27 mouse cellular contexts compared by ENCODE assay signal in the genomic region with DNA sequence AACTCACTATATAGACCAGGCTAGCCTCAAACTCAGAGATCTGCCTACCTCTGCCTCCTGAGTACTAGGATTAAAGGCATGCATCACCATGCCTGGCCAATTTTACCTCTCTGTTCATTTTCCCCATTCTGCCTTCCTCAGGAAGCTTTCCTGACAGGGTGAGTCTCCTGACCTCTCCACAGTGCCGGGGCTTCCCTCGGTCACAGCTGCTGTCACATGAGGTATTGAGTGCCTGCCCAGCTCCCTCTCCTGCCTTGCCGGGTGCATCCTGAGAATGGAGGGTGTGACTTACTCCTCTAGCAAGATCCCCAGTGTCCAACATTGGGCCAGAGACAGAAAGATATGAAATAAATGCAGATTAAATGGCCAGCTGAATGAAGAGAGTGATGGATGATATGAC. TPM values are rescaled to one million over a fixed set of nuclear protein-coding genes. Genes with fewer than 3 reads are reported as not detected.
DNase-seq lines count a peak whose midpoint lies in the region; TF ChIP-seq lines count a peak whose summit lies in the region.
"Had no signal": no experiment of that assay in that cellular context is flagged by ENCODE, and none has a peak within 500 bp of the region (broad histone marks: within the 10 kb centered on the region; RNA-seq: fewer than 3 reads in every experiment).

No protein-coding gene starts in this region.

- no peak for TF ChIP-seq POLR2A in olfactory bulb, adult 2 months (IDR thresholded peaks at IDR 0.05; ENCODE audit: insufficient read depth, low read depth, low read length)

- no peaks in the 10 kb centered on the region for H3K9me3 ChIP-seq in embryonic facial prominence, embryonic 10.5 days
- H3K9me3 ChIP-seq: embryonic facial prominence, embryonic 12.5 days; forebrain, embryonic 13.5 days; forebrain, embryonic 15.5 days; G1E had no signal

- DNase-seq in gastrocnemius, adult 2 months: no peak
- DNase-seq in gastrocnemius, postnatal 36 days: no peak
- DNase-seq in embryonic facial prominence, embryonic 10.5 days (ENCODE audit: low spot score): peak; percentile 7
- DNase-seq in layer of hippocampus, adult 2 months (ENCODE audit: low spot score in 2 of 2): no peak
- DNase-seq: adrenal gland, adult 8-10 months; adrenal gland, postnatal 14 days; adrenal gland, postnatal 36 days; B cell, adult 2 months; cerebellum, adult 11-12 months; cerebellum, adult 8-10 months; cerebellum, adult 9-11 months; cerebellum, postnatal 14 days; cerebellum, postnatal 36 days; embryo, embryonic 11 days; forebrain, postnatal 0 days had no signal

- H3K27ac ChIP-seq in gastrocnemius, adult 2 months: peak overlapping the region; percentile 76
- no peak overlapping the region for H3K27ac ChIP-seq in embryonic facial prominence, embryonic 10.5 days (replicated peaks)
- peak overlapping the region; percentile 69 for H3K27ac ChIP-seq in olfactory bulb, adult 2 months (ENCODE audit: insufficient read depth, low read depth, low read length)
- H3K27ac ChIP-seq in layer of hippocampus, adult 2 months: no peak overlapping the region
- H3K27ac ChIP-seq: embryonic facial prominence, embryonic 12.5 days; forebrain, embryonic 13.5 days; forebrain, embryonic 15.5 days had no signal

- no peak overlapping the region for H3K4me3 ChIP-seq in gastrocnemius, adult 2 months
- no peak overlapping the region for H3K4me3 ChIP-seq in embryonic facial prominence, embryonic 10.5 days
- no peak overlapping the region for H3K4me3 ChIP-seq in olfactory bulb, adult 2 months (ENCODE audit: insufficient read depth, low read depth, low read length)
- no peak overlapping the region for H3K4me3 ChIP-seq in layer of hippocampus, adult 2 months
- H3K4me3 ChIP-seq: embryonic facial prominence, embryonic 12.5 days; forebrain, embryonic 13.5 days; forebrain, embryonic 15.5 days had no signal

- H3K36me3 ChIP-seq in embryonic facial prominence, embryonic 10.5 days (replicated peaks): no peaks in the 10 kb centered on the region
- H3K36me3 ChIP-seq: embryonic facial prominence, embryonic 12.5 days; forebrain, embryonic 15.5 days; G1E had no signal

- no peak for TF ChIP-seq CTCF in gastrocnemius, adult 2 months (IDR thresholded peaks at IDR 0.05)
- no peak for TF ChIP-seq CTCF in olfactory bulb, adult 2 months (IDR thresholded peaks at IDR 0.05; ENCODE audit: insufficient read depth, low read depth, low read length)
- no peak for TF ChIP-seq CTCF in layer of hippocampus, adult 2 months (conservative IDR thresholded peaks at IDR 0.05)

- intact Hi-C loops in gastrocnemius, adult 2 months (cut with DNase I): no loop called here
- intact Hi-C loops in gastrocnemius, postnatal 36 days (cut with DNase I): no loop called here

- WGBS in embryonic facial prominence, embryonic 10.5 days: 41% methylated on average over 3 of the region's 3 CpGs
- WGBS in olfactory bulb, adult 2 months: 73% methylated on average over 3 of the region's 3 CpGs

- H3K27me3 ChIP-seq in embryonic facial prominence, embryonic 10.5 days (replicated peaks; ENCODE audit: low read depth, poor library complexity, severe bottlenecking): peaks cover 91% of the 10 kb centered on the region
- H3K27me3 ChIP-seq: Patski had no signal

- peaks cover 36% of the 10 kb centered on the region for H3K4me1 ChIP-seq in embryonic facial prominence, embryonic 10.5 days
- H3K4me1 ChIP-seq in olfactory bulb, adult 2 months (ENCODE audit: control insufficient read depth, insufficient read depth, low read length): peaks cover 13% of the 10 kb centered on the region

RNA-seq across cellular contexts. Expression of a gene that starts 12.4 kb away (rescaled TPM):
- total RNA-seq in gastrocnemius, adult 2 months (2021): not detected
- total RNA-seq in gastrocnemius, postnatal 36 days (2021): not detected
- 1.0 and 1.5 TPM in 2 replicates for polyA plus RNA-seq in embryonic facial prominence, embryonic 10.5 days (2016; fragmentation: Nextera tagmentation; extraction: Ambion mirVana)
- polyA plus RNA-seq in olfactory bulb, adult 2 months (2012; ENCODE audit: insufficient read depth, insufficient read length, low replicate concordance, missing spikeins): not detected in 2 replicates
- total RNA-seq in layer of hippocampus, adult 2 months (2021): not detected
- total RNA-seq: adrenal gland, adult 18-20 months; adrenal gland, postnatal 14 days; adrenal gland, postnatal 36 days; CH12.LX; common myeloid progenitor, adult 5-6 weeks; forebrain, postnatal 0 days; G1E had no signal
- polyA plus RNA-seq: activated CD4-positive, CD25-positive, alpha-beta regulatory T cell, adult 4 months; CD4-positive, CD25-positive, alpha-beta regulatory T cell, adult 4 months; embryonic facial prominence, embryonic 14.5 days; forebrain, embryonic 13.5 days; forebrain, embryonic 15.5 days; forebrain, postnatal 0 days; G1E; Patski had no signal

RNA-seq across cellular contexts. Expression of a gene that starts 29.6 kb away (rescaled TPM):
- total RNA-seq in gastrocnemius, adult 2 months (2021): under 1 TPM; 0.14 to 0.38 TPM
- total RNA-seq in gastrocnemius, postnatal 36 days (2021): under 1 TPM; 0.23 to 0.47 TPM
- 4.6 and 4.8 TPM in 2 replicates for polyA plus RNA-seq in embryonic facial prominence, embryonic 10.5 days (2016; fragmentation: Nextera tagmentation; extraction: Ambion mirVana)
- polyA plus RNA-seq in olfactory bulb, adult 2 months (2012; ENCODE audit: insufficient read depth, insufficient read length, low replicate concordance, missing spikeins): not detected in 2 replicates
- total RNA-seq in layer of hippocampus, adult 2 months (2021): under 1 TPM in 1 of 2 experiments, not detected in 1; 0.18 TPM

RNA-seq across cellular contexts. Expression of a gene that starts 48.8 kb away (rescaled TPM):
- 10 to 100 TPM; 18.3 to 24.0 TPM for total RNA-seq in gastrocnemius, adult 2 months (2021)
- total RNA-seq in gastrocnemius, postnatal 36 days (2021): 10 to 100 TPM; 18.1 to 20.2 TPM
- 71.8 and 77.6 TPM in 2 replicates for polyA plus RNA-seq in embryonic facial prominence, embryonic 10.5 days (2016; fragmentation: Nextera tagmentation; extraction: Ambion mirVana)
- polyA plus RNA-seq in olfactory bulb, adult 2 months (2012; ENCODE audit: insufficient read depth, insufficient read length, low replicate concordance, missing spikeins): not detected in 2 replicates
- total RNA-seq in layer of hippocampus, adult 2 months (2021): 10 to 100 TPM; 64.7 to 67.1 TPM

Comparison
In these comparisons a context has a peak if more than half of its experiments do, and no peak if none do; other contexts are left out.
1. H3K27ac ChIP-seq: peak in gastrocnemius, adult 2 months (single experiment) and olfactory bulb, adult 2 months (single experiment); none in embryonic facial prominence, embryonic 10.5 days (single experiment) and layer of hippocampus, adult 2 months (single experiment).